Mouse (Mus musculus) heart, adult 2 months (tissue): ENCODE data around the gene Zfp281. TPM values are rescaled to one million over a fixed set of nuclear protein-coding genes. Genes with fewer than 3 reads are reported as not detected.

Source experiments
- DNase-seq, 2 experiments: peaks; one replicate each; pipeline ENCODE4 v3.0.0; 2021
- H3K27ac ChIP-seq: fragments of 200-600 bp; 2 replicates; pipeline ENCODE4 v1.8.1; 2022
- H3K27me3 ChIP-seq: fragments of 200-500 bp; 2 replicates; pipeline ENCODE4 v1.6.1; 2012; ENCODE audit warnings: mild to moderate bottlenecking, low read length, inconsistent platforms, mixed read lengths; ENCODE audit not compliant: control insufficient read depth, insufficient read depth
- H3K36me3 ChIP-seq: fragments of 200-500 bp; 2 replicates; pipeline ENCODE4 v1.6.1; 2012; ENCODE audit warnings: low read length, inconsistent platforms; ENCODE audit not compliant: control insufficient read depth, insufficient read depth
- H3K4me1 ChIP-seq: fragments of 200-500 bp; 2 replicates; pipeline ENCODE4 v1.6.1; 2011; ENCODE audit warnings: low read length; ENCODE audit not compliant: control insufficient read depth, insufficient read depth
- H3K4me3 ChIP-seq: fragments of 200-600 bp; 2 replicates; pipeline ENCODE4 v1.8.1; 2022
- H3K79me2 ChIP-seq: fragments of 200-500 bp; replicated peaks from 2 replicates; pipeline ENCODE4 v1.6.1; 2012; ENCODE audit warnings: mild to moderate bottlenecking, inconsistent platforms, low read length, moderate library complexity, mixed read lengths; ENCODE audit not compliant: control insufficient read depth, insufficient read depth
- H3K9ac ChIP-seq: fragments of 200-500 bp; 2 replicates; pipeline ENCODE4 v1.6.1; 2012; ENCODE audit warnings: low read depth, mild to moderate bottlenecking, control low read depth, inconsistent platforms, low read length, mixed read lengths
- CTCF ChIP-seq: fragments of 200-600 bp; IDR thresholded peaks from 2 replicates; pipeline ENCODE4 v1.8.1; 2022; ENCODE audit warnings: antibody characterized with exemption, mild to moderate bottlenecking, moderate library complexity
- EP300 ChIP-seq: fragments of 200-500 bp; IDR thresholded peaks from 2 replicates; pipeline ENCODE4 v1.6.1; 2011; ENCODE audit warnings: low read depth, low read length, control low read depth; ENCODE audit not compliant: insufficient read depth
- POLR2A ChIP-seq: fragments of 200-500 bp; IDR thresholded peaks from 2 replicates; pipeline ENCODE4 v1.6.1; 2011; ENCODE audit warnings: mild to moderate bottlenecking, low read depth, low read length, control low read depth; ENCODE audit not compliant: insufficient read depth
- WGBS: fragments of 180-500 bp; shearing (Covaris S2); methylation state at CpG from one replicate; pipeline ENCODE4 v1.1.7; 2018; 5-methylcytosine and 5-hydroxymethylcytosine counted together
- intact Hi-C: fragments of 180-260 bp; cut with DNase I; formaldehyde crosslinking; loops from one replicate; pipeline ENCODE4 v1.15.1; 2025
- polyA plus RNA-seq: library from polyadenylated mRNA; depleted of rRNA; stranded (reverse); fragments of >200 nt; gene quantifications from 2 replicates; pipeline ENCODE4 v1.2.3, GENCODE M21; 2012
- total RNA-seq, 2 experiments: library from RNA; stranded (reverse); gene quantifications; 2 replicates each; pipeline ENCODE4 v1.2.3; 2021

Gene Zfp281
- total and polyA plus RNA-seq, 3 experiments: 2.1 to 10.1 (median 9.9) TPM

- intact Hi-C loops: no loop called here
- WGBS: 57% methylated on average over 7 of the region's 7 CpGs
- DNase-seq: no peak
Measured at GRCm38 (mm10) chr1:136617163-136617788, 7.4 kb upstream of the Zfp281 start.

DNA sequence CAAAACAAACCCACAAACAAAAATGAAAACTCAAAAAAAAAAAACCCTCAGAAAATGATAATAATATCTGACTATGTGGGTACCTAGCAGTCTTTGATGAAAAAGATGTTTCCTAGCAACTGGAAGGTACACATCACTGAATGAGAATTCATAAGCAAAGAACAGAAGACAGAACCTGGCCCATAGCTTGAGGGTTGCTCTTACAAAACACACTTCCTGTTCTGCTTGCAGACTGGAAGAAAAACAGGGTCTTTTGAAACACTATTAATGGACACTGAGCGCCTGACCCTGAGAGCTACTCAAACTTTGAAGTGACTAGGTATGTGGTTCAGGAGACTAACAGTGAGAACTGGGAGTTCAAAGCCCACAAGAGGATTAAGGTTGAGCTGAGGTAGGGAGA, 6.1 kb upstream of the Zfp281 start:
- WGBS: 78% methylated on average over 1 of the region's 1 CpGs
- TF ChIP-seq POLR2A (no peak), EP300 (no peak), CTCF (no peak)
- DNase-seq: no peak
- Histone ChIP-seq H3K4me3 (no peak overlapping the region), H3K27ac (no peak overlapping the region), H3K4me1 (no peaks in the 10 kb centered on the region), H3K79me2 (no peaks in the 10 kb centered on the region), H3K36me3 (no peaks in the 10 kb centered on the region), H3K27me3 (no peaks in the 10 kb centered on the region), H3K9ac (no peak overlapping the region)
- intact Hi-C loops: no loop called here

More at GRCm38 (mm10) chr1:136617163-136617788, 7.4 kb upstream of the Zfp281 start:
- Histone ChIP-seq H3K27ac (no peak overlapping the region), H3K4me3 (no peak overlapping the region), H3K79me2 (no peaks in the 10 kb centered on the region), H3K27me3 (no peaks in the 10 kb centered on the region), H3K9ac (no peak overlapping the region), H3K4me1 (no peaks in the 10 kb centered on the region), H3K36me3 (no peaks in the 10 kb centered on the region)
- TF ChIP-seq POLR2A (no peak), EP300 (no peak), CTCF (no peak)

- WGBS: 2% methylated on average over 87 of the region's 92 CpGs
- Histone ChIP-seq H3K4me1 (peaks cover 13% of the 10 kb centered on the region), H3K79me2 (peaks cover 3% of the 10 kb centered on the region; the same call in 1 of the 2 replicates), H3K36me3 (peaks cover 31% of the 10 kb centered on the region), H3K27me3 (no peaks in the 10 kb centered on the region), H3K9ac (peak overlapping the region; percentile 93), H3K27ac (peak overlapping the region; percentile 80), H3K4me3 (peak overlapping the region; percentile 71)
- DNase-seq: peak; percentile 63 to 73
- intact Hi-C loops: loop anchor here (2.0 kb wide), 1 partner anchor 102 kb away; no protein-coding TSS in a partner anchor
- no peak for TF ChIP-seq EP300
- TF ChIP-seq POLR2A: no peak
- TF ChIP-seq CTCF: no peak
Measured at GRCm38 (mm10) chr1:136625019-136625895, 556 bp downstream of the Zfp281 start.

- Histone ChIP-seq H3K27ac (no peak overlapping the region), H3K27me3 (no peaks in the 10 kb centered on the region), H3K9ac (no peak overlapping the region; the same call in 1 of the 2 replicates), H3K79me2 (peaks cover 3% of the 10 kb centered on the region; the same call in 1 of the 2 replicates), H3K4me1 (peaks cover 13% of the 10 kb centered on the region), H3K4me3 (peak overlapping the region; percentile 71), H3K36me3 (peaks cover 33% of the 10 kb centered on the region)
- no peak for TF ChIP-seq POLR2A
- no peak for TF ChIP-seq EP300
- no peak for TF ChIP-seq CTCF
- 82% methylated on average over 7 of the region's 7 CpGs for WGBS
- intact Hi-C loops: no loop called here
- no peak for DNase-seq
Measured at GRCm38 (mm10) chr1:136626141-136626540, 1.4 kb downstream of the Zfp281 start.

DNA sequence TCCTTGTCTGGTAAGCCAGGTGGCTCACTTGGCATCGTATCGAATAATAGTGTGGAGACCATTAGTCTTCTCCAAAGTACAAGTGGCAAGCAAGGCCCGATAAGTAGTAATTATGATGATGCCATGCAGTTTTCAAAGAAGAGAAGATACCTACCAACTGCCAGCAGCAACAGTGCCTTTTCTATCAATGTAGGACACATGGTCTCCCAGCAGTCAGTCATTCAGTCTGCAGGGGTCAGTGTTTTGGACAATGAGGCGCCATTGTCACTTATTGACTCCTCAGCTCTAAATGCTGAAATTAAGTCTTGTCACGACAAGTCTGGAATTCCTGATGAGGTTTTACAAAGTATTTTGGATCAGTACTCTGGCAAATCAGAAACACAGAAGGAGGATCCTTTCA, 2.1 kb downstream of the Zfp281 start:
- intact Hi-C loops: no loop called here

More for the DNA sequence above, 2.1 kb downstream of the Zfp281 start:
- peaks cover 13% of the 10 kb centered on the region for H3K4me1 ChIP-seq
- no peaks in the 10 kb centered on the region for H3K27me3 ChIP-seq
- peaks cover 33% of the 10 kb centered on the region for H3K36me3 ChIP-seq
- H3K27ac ChIP-seq: no peak overlapping the region
- 91% methylated on average over 5 of the region's 5 CpGs for WGBS
- peaks cover 3% of the 10 kb centered on the region; the same call in 1 of the 2 replicates for H3K79me2 ChIP-seq
- no peak overlapping the region for H3K9ac ChIP-seq
- no peak overlapping the region for H3K4me3 ChIP-seq
- TF ChIP-seq POLR2A: no peak
- no peak for TF ChIP-seq EP300
- no peak for TF ChIP-seq CTCF
- DNase-seq: no peak
